Mouse (Mus musculus): ENCODE results near the gene Zdhhc22. TPM values are rescaled to one million over a fixed set of nuclear protein-coding genes. Genes with fewer than 3 reads are reported as not detected.

Zdhhc22 gene
- polyA plus RNA-seq, 1 experiment = not detected

DNA sequence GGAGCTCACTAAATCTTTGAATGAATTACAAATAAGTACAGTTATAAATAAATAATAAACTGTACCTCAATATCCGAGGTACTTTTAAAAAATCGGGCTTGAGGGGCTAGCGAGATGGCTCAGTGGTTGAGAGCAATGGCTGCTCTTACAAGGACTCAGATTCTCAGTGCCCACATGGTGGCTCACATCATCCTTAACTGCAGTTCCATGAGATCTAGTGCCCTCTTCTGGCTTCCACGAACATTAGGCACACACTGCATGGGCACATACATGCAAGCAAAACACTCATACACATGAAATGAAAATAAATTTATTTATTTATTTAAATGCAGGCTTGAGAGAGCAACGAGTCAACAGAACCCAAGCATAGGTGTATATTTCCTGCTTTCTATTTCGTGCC lies 5.7 kb upstream of the Zdhhc22 start:
- DNase-seq (ENCODE audit: low read depth) = no peak

DNA sequence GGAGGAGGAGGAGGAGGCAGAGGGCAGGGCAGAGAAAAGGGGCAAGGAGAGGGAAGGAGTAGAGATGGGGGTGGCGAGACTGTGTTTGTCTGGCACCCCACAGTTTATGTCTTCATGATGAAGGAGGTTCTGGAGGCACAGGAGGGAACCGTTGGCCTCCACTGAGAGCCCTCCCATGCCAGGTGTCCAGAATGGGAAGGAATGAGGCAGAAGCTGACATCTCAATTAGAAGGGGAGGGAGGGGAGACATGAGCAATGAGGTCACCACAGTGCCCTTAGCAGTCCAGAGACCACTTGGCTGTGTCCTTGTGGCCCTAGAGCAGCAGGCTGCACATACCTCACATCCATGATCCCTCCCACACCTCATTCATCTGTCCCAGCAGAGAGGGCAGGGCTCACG lies 4.5 kb upstream of the Zdhhc22 start:
- no peak for DNase-seq (ENCODE audit: low read depth)

DNA sequence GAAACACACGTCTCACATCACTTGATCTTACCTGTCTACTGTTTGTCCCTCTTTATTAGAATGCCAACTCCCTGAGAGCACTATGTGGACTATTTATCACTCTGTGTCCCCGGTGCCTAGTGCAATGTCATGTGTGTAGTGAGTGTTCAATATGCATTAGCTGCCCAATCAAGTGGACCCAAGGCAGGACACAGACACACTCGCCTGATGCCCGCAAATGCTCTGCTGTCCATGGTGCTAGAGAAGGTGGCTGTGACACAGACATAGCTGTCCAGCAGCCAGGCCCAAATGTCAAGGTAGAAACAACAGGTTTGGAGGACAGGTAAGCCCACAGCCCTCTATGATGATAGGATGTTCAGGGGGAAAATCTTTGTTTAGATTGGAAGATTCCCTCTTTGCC lies 3.9 kb upstream of the Zdhhc22 start:
- no peak for DNase-seq (ENCODE audit: low read depth)

DNA sequence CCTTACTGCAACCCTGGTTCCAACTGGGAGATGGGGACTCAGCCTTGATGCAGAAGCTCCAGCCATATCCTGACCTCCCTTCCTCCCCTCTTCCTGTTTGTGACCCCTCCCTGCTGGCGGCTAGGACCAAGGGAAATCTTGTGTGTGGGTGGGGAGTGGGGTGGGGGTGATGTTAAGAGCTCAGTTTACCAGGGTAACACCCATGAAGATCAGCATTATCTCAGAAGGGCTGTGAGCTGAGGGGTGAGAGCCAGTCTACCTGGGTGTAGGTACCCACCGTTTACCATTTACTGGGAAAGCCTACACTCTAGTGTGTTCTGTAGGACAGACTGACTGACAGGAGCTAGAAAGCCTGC lies 503 bp upstream of the Zdhhc22 start:
- DNase-seq (ENCODE audit: low read depth) = no peak

DNA sequence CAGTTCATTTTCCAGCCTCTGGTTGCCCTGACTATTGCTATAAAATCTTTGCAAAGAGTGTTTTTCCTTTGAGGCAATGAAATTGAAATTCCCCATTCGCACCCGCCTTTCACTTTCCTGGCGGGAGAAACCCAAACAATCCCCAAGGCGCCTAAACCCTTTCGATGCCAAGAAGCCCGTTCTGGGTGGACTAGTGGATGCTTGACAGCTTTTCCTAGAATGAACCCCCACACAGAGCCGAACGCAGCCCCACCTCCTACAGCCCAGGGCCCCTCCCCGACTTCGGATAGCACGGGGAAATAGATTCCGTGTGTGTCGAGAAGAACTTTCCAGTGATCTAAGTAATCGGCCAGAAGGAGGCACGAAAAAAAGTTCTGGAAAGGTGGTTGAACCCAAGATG lies 852 bp downstream of the Zdhhc22 start:
- no peak for DNase-seq (ENCODE audit: low read depth)

DNA sequence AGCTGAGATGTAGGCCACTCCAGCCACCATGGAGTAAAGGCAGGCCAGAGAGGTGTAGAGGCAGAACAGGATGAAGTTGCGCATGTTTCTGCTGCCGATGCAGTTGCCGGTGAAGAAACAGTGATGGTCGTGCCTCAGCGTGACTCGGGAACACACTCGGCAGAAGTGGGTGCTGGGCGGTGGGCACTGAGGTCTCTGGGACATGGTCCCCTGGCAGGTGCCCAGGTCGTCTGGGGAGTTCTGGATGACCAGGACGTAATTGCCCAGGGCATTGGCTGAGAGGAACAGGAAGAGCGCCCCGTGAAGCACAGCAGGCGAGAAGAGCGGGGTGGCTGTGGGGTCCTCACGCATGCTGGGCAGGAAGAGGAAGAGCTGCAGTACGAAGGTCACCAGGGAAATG lies 2.0 kb downstream of the Zdhhc22 start:
- DNase-seq (ENCODE audit: low read depth) = no peak

DNA sequence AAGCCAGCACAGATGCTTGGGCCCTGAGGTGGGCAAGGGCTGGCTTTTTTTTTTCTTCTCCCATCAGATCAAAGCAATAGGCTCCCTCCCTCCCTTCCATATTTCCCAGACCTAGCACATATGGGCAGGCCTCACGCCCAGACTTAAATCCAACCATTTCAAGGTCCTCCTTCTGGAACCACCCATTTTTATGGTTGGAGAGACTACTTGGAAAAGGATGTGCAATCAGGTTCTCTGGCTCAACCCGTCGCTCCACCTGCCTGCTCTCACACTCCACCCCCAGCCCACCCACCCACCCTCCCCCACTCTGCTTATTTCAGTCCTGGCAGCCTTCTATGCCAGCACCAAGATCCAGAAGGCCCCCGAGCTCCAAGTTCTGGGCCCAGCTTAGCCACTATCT lies 3.7 kb downstream of the Zdhhc22 start:
- DNase-seq (ENCODE audit: low read depth) = no peak

DNA sequence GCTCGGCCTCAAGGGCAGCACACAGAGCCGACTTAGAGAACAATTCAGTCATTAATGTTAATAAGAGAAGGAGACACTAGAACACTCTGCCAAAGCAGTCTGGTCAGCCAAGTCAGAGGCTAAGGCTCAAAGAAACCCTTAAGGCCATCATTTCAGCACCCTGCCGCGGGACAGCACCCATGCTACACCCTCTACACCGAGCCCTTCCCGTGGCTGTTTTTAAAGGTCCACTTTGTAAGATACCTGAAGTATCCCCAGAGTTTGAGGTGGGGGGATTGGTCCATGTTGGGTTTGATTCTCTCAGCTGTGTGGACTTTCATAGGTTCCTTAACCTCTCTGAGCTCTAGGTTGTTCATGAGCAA lies 6.1 kb downstream of the Zdhhc22 start:
- no peak for DNase-seq (ENCODE audit: low read depth)

DNA sequence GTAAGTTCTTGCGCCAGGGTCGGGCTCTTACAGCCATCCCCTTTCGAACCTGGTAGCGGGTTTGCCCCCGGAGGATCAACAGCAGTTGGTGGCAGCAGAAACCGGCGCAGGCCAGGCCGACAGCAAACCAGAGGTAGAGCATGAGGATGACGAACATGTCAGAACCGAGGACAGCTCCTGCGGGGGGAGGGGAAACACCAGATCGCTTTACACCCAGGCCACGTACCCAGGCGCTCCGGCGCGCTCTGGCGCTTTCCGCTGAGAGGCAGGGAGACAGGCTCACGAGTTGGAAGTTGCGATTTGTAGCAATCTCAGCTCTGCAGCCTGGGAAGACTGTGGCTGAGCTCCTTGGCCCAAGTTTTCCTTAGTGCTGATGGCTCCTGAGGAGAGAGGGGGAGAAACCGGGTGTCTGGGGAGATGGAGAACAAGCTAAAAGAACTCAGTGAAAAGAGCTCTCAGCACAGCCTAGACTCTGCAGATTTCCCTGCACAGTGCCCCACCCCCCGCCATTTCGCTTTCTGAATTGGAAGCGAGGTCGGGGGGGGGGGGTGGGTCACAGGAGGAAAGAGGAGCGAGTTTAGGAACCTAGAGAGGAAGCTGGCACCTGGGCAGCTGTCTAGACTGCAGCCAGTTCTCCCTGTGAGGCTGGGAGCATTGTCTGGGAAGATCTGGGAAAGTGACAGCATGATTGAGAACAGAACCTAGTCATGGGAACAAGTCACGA lies 6.6 kb downstream of the Zdhhc22 start:
- no peak for DNase-seq (ENCODE audit: low read depth)

DNA sequence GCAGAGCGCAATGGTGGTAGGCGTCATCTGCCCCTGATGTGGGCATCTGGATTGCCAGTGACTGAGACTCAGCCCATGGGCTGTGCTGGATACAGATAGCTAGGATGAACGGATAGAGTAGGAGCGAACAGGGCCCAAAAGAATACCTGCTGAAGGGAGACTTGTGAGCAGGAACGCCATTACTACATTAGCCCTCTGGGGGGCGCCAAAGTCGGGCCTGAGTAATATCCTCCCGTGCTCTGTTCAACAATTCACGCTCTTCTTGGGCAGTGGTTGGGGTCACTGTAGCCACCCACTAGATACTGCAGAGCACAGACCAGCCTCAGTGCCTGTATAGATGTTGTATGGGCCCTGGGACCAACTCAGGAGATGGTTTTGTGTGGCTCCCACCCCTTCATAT lies 9.1 kb downstream of the Zdhhc22 start:
- no peak for DNase-seq (ENCODE audit: low read depth)

DNA sequence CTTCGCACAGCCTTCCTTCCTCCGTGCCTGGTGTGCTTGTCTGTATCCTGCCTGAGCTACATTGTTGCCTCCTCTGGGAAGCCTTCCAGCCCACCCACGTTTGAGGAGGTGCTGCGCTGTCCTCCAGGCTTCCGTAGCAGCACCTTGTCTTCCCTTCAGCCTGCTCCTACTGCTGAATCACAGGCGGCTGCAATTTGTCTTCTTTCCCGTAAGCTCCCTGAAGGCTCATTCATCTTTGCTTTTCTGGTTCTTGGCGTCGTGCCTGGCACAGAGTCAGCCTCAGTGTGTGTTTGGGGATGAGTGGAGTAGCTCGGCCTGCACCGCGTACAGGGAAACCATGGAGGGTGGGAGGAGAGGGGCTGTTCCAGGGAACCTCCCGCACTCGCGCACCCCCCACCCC lies 12.4 kb downstream of the Zdhhc22 start:
- DNase-seq (ENCODE audit: low read depth) = no peak

DNA sequence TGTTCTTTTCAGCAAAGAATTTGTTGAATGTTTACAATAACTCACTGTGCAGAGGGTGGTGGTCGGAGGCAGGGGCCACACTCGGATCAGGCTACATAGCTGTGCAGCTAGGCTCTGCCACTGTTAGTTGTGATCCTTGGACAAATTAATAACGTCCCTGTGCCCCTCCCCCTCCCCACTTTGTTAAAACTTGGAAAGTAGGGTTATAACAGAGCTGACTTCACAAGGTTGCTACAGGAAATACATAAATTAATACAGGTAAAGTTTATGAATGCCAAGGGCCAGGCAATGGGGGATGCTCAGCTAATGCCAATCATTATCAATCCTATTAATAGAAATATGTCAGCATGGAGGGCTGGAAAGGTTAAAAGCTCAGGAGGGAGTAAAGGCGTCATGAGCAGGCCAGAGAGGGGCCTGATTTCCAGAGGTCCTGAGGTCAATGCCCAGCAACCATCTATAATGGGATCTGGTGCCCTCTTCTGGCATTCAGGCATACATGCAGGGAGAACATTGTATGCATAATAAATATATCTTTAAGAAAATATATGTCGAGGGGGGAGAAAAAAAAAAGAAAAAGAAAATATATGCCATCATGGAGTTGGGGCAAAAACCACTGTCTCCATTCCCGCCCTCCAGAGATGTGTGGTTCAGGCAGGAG lies 13.6 kb downstream of the Zdhhc22 start:
- DNase-seq (ENCODE audit: low read depth) = no peak

DNA sequence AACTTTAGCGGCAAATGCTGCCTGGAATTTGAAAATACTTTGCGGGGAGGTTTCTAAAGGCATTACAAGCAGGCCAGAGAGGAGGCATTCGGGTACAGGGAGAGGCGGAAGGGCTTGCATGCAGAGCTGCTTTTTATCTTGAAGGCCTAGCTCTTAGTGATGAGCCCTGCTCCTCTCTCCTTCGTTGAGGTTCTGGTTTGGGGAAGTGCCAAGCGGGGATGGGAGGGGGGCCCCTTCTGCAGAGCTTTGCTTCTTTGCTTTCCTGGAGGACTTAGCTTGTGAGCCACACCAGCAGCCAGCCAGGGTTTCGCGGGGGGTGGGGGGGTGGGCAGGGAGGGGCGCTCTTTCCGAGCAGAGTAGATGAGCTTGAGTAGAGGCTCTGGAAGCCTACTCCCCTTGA lies 14.5 kb downstream of the Zdhhc22 start:
- no peak for DNase-seq (ENCODE audit: low read depth)

DNA sequence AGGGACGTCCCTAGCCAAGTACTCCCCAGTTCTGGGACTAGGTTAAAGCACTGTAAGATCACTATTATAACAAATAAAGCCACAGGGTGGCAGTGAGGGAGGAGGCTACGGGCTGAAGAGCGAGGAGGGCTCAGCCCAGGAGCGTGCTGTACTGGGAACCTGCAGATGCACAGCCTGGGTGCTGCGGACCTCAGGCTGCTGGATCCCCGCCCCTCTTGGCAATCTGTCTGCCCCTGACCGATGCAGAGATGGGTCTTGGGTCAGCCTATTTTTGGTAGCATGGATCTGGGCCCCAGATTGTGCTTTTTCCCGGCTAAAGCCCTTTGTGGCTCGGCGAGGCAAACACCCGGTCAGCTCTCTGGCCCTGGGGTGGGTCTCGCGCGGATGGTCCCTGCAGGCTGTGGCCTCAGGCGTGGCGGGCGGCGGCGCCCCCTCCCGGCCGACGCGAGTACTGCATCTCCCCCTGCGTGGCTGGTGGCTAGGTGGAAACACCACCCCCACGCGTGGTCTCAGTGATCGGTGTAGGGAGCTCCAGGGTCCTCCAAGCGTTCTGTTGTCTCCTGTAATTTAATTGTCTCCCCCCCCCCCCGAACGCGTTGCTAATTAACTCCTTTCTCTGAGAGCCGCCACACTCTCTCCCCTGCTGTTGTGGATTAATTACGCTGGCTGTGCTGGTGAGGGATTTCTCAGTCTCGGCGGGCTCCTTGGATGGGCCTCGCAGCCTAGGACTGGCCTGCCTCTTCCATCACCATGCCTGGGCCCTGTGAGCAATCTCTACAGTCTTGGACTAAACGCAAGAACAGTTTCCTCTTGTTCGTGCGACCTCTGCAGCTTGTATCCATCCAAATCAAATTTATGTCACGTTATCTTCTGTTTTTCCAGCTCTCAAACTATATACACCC lies 15.6 kb downstream of the Zdhhc22 start:
- DNase-seq (ENCODE audit: low read depth) = no peak

DNA sequence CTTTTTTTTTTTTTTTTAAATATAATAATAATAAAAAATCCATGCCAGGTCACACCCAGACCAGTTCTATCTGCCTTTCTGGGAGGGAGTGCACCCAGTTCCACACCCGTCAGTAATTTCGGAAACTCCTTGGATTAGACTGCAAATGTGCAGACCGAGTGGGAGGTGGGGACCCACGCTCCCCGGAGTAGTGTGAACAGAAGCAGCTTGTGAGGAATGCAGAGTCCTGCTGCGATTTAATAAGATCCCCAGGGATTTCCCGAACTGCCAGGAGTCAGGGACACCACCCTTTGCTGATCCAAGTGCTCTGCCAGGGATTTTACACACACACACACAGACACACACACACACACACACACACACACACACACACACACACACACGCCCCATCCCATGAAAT lies 16.5 kb downstream of the Zdhhc22 start:
- no peak for DNase-seq (ENCODE audit: low read depth)

DNA sequence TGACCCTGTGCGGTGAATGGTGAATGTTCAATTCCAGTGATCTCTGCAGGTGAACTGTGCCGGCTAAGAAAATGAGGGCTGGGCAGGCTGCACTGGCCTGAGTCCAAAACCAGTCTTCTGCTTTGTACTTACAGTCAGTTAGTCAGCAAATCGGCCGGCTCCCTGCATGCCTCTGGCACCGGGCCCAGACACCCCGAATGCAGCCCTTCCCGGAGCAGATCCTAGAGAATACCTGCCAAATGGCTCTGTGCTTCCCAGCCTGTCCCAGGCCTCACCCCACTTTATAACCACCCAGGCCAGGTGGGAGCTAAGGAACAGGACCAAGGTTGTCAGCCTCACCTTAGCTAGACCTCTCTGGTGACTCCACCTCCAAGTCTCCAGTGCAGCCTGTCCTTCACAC lies 17.0 kb downstream of the Zdhhc22 start:
- no peak for DNase-seq (ENCODE audit: low read depth)

DNA sequence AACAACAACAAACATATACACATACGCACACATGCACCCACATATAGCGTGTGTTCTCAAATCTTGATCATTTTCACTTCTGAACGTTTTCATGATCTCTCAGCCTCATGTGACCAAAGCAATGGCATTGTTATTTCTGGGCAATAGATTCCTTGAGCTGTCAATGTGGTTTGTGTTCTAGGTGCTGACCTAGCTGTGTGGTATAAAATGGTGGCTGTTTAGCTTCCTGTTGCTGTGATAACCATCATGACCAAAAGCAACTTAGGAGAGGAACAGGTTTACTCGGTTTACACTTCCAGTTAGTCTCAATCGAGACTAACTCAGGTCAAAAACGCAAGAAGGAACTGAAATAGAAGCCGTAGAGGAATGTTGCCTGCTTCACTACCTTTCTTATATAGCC lies 19.1 kb downstream of the Zdhhc22 start:
- DNase-seq (ENCODE audit: low read depth) = no peak

DNA sequence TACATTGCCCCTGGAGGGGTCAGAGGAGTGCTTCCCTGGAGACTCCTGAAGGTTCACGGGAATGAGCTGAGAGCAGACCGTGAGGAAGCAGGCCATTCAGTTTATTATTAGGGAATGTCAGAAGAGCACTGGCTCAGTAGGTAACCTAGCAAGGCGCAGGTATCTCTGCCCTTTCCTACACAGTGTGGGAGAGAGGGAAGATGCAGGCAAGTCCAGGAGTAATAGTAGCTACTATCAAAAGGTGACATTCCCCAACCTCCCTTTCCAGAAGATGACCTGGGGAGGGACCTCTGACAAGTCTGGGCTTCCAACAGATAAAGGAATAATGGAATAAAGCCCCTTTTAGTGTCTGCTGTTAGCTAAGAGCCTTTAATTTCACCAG lies 21.0 kb downstream of the Zdhhc22 start:
- no peak for DNase-seq (ENCODE audit: low read depth)

DNA sequence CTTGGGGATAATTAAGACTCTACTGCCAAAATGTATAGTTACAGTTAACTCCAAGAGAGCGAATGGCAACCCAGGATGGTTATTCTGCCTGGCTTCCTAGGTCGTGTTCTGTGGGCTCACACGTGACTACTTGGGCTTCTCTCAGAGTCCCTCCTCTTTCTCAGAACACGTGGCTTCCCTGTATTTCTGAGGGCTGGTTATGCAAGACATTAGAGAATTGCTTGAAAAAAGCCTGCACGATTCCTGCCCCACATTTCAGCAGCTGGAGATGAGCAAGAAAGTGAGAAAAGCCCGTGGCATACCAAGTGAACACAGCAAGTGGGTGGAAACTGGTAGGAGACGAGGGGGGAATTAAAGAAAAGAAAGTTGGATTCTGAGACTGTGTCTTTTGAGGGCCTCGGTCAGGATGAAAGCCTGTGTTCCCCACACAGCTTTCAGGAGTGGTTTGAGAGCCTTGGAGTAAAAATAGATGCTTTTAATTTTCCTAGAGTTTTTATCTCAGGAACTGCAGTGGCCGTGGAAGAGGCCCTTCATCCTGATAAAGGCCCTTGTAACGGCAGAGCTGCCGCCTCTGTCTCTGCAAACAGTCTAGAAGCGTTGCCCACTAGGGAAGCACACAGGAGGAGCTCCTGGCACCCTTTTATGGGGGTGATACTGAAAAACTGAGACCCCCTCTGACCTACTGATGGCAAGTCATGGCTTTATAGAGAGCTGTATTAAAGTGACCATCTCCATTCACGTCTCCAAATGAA lies 21.6 kb downstream of the Zdhhc22 start:
- no peak for DNase-seq (ENCODE audit: low read depth)

DNA sequence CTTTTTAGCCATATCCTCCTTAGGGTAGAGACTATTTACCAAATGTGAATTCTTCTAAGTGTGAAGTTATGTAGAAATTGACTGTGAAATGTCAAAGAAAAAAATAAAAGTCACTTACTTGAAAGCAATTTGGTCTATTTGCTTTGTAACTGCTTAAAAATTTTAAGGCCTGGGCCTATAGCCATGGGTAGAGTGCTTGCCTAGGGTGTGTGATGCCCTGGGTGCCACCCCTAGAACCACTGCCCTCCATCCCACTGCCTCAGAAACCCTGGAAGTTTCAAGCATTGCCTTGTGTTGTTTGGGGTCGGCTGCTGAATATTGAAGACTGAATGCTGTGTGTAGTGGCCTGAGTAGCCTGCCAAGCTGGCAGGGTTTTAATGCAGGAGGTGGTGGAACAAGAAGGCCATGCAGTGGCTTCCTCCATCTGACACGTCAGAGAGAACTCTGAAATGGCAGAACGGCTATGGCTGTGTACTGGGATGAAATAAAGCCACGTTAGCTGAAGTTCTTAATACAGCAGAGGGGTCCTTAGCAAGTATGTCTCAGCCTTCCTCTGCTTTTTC lies 24.9 kb downstream of the Zdhhc22 start:
- DNase-seq (ENCODE audit: low read depth) = no peak

DNA sequence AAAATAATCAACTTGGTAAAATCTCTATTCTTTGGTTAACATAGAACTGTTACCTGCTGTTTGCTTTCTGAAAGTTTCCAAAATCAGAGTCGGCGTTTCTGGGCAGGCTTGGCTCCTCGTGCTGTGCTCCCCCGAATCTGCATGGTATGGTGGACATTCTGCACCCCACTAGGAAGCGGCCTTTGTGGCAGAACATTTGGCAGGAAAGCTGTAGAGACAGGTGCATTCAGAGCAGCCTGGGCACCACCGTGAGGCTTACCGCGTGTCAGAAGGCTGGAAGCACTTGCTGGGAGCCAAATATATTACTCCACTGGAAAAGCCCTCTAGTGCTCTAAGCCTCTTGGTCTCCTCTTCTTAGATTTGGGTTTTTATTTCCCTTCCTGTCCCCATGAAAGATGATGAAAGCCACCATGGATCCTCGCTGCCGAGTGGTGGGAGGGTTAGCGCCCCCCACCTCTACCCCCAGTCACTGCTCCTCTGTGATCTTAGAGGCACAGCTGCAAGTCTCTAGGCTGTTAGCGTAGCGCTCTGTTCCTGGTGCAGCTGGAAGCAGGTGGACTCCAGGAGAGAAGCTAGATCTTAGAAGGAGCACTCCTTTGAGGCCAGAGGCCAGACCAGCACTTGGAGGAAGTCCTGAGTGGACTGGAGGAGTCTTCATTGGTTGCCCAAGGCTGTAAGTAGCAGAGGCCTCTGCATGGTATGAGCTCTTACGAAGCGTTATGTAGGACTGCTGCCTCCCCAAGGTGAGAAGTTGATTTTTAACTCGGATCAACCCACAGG lies 25.8 kb downstream of the Zdhhc22 start:
- DNase-seq (ENCODE audit: low read depth) = no peak

Data from gonadal fat pad, adult 2 months (tissue).